Mouse (Mus musculus) retina, embryonic 14.5 days (tissue): ENCODE measurements around the gene Krt77.

Source experiments
- DNase-seq: peaks from one replicate; pipeline ENCODE4 v3.0.0-alpha.2; 2015; ENCODE audit warnings: low spot score

The Krt77 gene

GRCm38 (mm10) chr15:101834784-101835328 is 34.6 kb downstream of the Krt77 start:
- no peak for DNase-seq

- no peak for DNase-seq
These were observed 36.4 kb downstream of the Krt77 start for GRCm38 (mm10) chr15:101833131-101833530.

- DNase-seq = peak; percentile 24
These were observed 40.1 kb downstream of the Krt77 start for GRCm38 (mm10) chr15:101829441-101829840.

- DNase-seq = peak; percentile 39
These were observed 47.7 kb downstream of the Krt77 start for GRCm38 (mm10) chr15:101821786-101822185.

- DNase-seq = no peak
These were observed 51.6 kb downstream of the Krt77 start, which contains the start of gene Krt2 for GRCm38 (mm10) chr15:101817875-101818274. Gene Krt2 (minus strand): TSS chr15:101818169.
